Mouse (Mus musculus) embryonic fibroblast, embryonic 13.5 days (primary cell): ENCODE measurements around the gene 2810004N23Rik. TPM values are rescaled to one million over a fixed set of nuclear protein-coding genes. Genes with fewer than 3 reads are reported as not detected.

ENCODE experiments used
- H3K27ac ChIP-seq: 2 replicates; pipeline ENCODE4 v1.5.1; 2012; ENCODE audit warnings: low read length, control low read depth, inconsistent platforms; ENCODE audit not compliant: insufficient read depth
- H3K4me1 ChIP-seq: 2 replicates; pipeline ENCODE4 v1.6.1; 2011; ENCODE audit warnings: low read length; ENCODE audit not compliant: control insufficient read depth, insufficient read depth
- H3K4me3 ChIP-seq: 2 replicates; pipeline ENCODE4 v1.5.1; 2011; ENCODE audit warnings: mild to moderate bottlenecking, control low read depth, low read length; ENCODE audit not compliant: insufficient read depth
- CTCF ChIP-seq: IDR thresholded peaks from 2 replicates; pipeline ENCODE4 v1.5.1; 2011; ENCODE audit warnings: mild to moderate bottlenecking, control low read depth, low read length, moderate library complexity, borderline replicate concordance; ENCODE audit not compliant: insufficient read depth
- POLR2A ChIP-seq: IDR thresholded peaks from 2 replicates; pipeline ENCODE4 v1.6.1; 2011; ENCODE audit warnings: low read depth, mild to moderate bottlenecking, control low read depth, low read length, moderate library complexity
- polyA plus RNA-seq: library from polyadenylated mRNA; stranded (reverse); fragments of >200 nt; gene quantifications from 2 replicates; pipeline ENCODE4 v1.2.4, GENCODE M21; 2011; ENCODE audit warnings: low read depth; ENCODE audit not compliant: missing spikeins, insufficient read length

Gene 2810004N23Rik
- polyA plus RNA-seq, 1 experiment: 32.6 TPM

GRCm38 (mm10) chr8:124830050-124830449 lies 32.9 kb downstream of the 2810004N23Rik start:
- H3K4me1 ChIP-seq: peaks cover 5% of the 10 kb centered on the region
- no peak overlapping the region for H3K27ac ChIP-seq
- no peak overlapping the region for H3K4me3 ChIP-seq
- TF ChIP-seq POLR2A (no peak), CTCF (no peak)

GRCm38 (mm10) chr8:124828561-124829240 lies 34.2 kb downstream of the 2810004N23Rik start:
- peaks cover 5% of the 10 kb centered on the region; the same call in 1 of the 2 replicates for H3K4me1 ChIP-seq
- H3K27ac ChIP-seq: no peak overlapping the region
- H3K4me3 ChIP-seq: no peak overlapping the region
- TF ChIP-seq CTCF: no peak
- TF ChIP-seq POLR2A: no peak

- Histone ChIP-seq H3K27ac (peak overlapping the region; percentile 55), H3K4me3 (no peak overlapping the region), H3K4me1 (peaks cover 5% of the 10 kb centered on the region; the same call in 1 of the 2 replicates)
- TF ChIP-seq CTCF (peak; percentile 48; the same call in 1 of the 2 replicates), POLR2A (no peak)
These were observed 35.5 kb downstream of the 2810004N23Rik start for GRCm38 (mm10) chr8:124827387-124827786.

- H3K27ac ChIP-seq: peak overlapping the region; percentile 55
- peaks cover 5% of the 10 kb centered on the region; the same call in 1 of the 2 replicates for H3K4me1 ChIP-seq
- no peak for TF ChIP-seq CTCF
- TF ChIP-seq POLR2A: no peak
- no peak overlapping the region for H3K4me3 ChIP-seq
These were observed 36.3 kb downstream of the 2810004N23Rik start for GRCm38 (mm10) chr8:124826658-124827057.

GRCm38 (mm10) chr8:124823497-124823896 lies 39.4 kb downstream of the 2810004N23Rik start:
- Histone ChIP-seq H3K27ac (no peak overlapping the region), H3K4me3 (no peak overlapping the region), H3K4me1 (peaks cover 5% of the 10 kb centered on the region; the same call in 1 of the 2 replicates)
- TF ChIP-seq POLR2A: no peak
- TF ChIP-seq CTCF: no peak

- Histone ChIP-seq H3K4me1 (no peaks in the 10 kb centered on the region), H3K27ac (no peak overlapping the region), H3K4me3 (no peak overlapping the region)
- TF ChIP-seq CTCF (no peak), POLR2A (no peak)
These were observed 42.8 kb downstream of the 2810004N23Rik start for GRCm38 (mm10) chr8:124820125-124820524.

GRCm38 (mm10) chr8:124819612-124820115 lies 43.3 kb downstream of the 2810004N23Rik start:
- TF ChIP-seq POLR2A (no peak), CTCF (no peak)
- H3K4me1 ChIP-seq: no peaks in the 10 kb centered on the region
- no peak overlapping the region for H3K4me3 ChIP-seq

GRCm38 (mm10) chr8:124817361-124817760 lies 45.6 kb downstream of the 2810004N23Rik start:
- H3K27ac ChIP-seq: no peak overlapping the region
- H3K4me3 ChIP-seq: no peak overlapping the region
- H3K4me1 ChIP-seq: no peaks in the 10 kb centered on the region
- TF ChIP-seq CTCF (no peak), POLR2A (no peak)

More at GRCm38 (mm10) chr8:124819612-124820115, 43.3 kb downstream of the 2810004N23Rik start:
- no peak overlapping the region for H3K27ac ChIP-seq

GRCm38 (mm10) chr8:124816866-124817265 lies 46.1 kb downstream of the 2810004N23Rik start:
- no peak for TF ChIP-seq POLR2A
- no peak for TF ChIP-seq CTCF

GRCm38 (mm10) chr8:124815870-124816269 lies 47.0 kb downstream of the 2810004N23Rik start:
- Histone ChIP-seq H3K4me1 (no peaks in the 10 kb centered on the region), H3K27ac (no peak overlapping the region), H3K4me3 (no peak overlapping the region)
- TF ChIP-seq CTCF (no peak), POLR2A (no peak)

More at GRCm38 (mm10) chr8:124816866-124817265, 46.1 kb downstream of the 2810004N23Rik start:
- no peak overlapping the region for H3K4me3 ChIP-seq
- no peaks in the 10 kb centered on the region for H3K4me1 ChIP-seq
- no peak overlapping the region for H3K27ac ChIP-seq
